Mouse (Mus musculus) MEL (cell line): Measurements from ENCODE around the gene Esr1.
A peak's percentile ranks its signal among the peaks of the same experiment; 100 is the strongest.

ENCODE experiments used
- CHD1 ChIP-seq: IDR thresholded peaks from 2 replicates; pipeline ENCODE4 v1.6.1; 2012; ENCODE audit warnings: low read depth, mild to moderate bottlenecking, inconsistent platforms, low read length, improper control_type of control experiment
- CHD2 ChIP-seq: IDR thresholded peaks from 2 replicates; pipeline ENCODE4 v1.6.1; 2011; ENCODE audit warnings: low read length, improper control_type of control experiment
- CTCF ChIP-seq, 3 experiments: IDR thresholded peaks in 2 of 3; conservative IDR thresholded peaks in 1 of 3; 2 replicates each; pipeline ENCODE4 v1.5.1; 2011 to 2012; ENCODE audit warnings: low read length in 3 of 3, low read depth in 2 of 3, mild to moderate bottlenecking in 2 of 3, improper control_type of control experiment in 1 of 3, inconsistent platforms in 1 of 3, mixed read lengths in 1 of 3, moderate library complexity in 1 of 3; ENCODE audit not compliant: control insufficient read depth in 1 of 3, insufficient read depth in 1 of 3, poor library complexity in 1 of 3, severe bottlenecking in 1 of 3
- ELF1 ChIP-seq: IDR thresholded peaks from 2 replicates; pipeline ENCODE4 v1.6.1; 2014; ENCODE audit warnings: low read depth, mild to moderate bottlenecking, inconsistent platforms, low read length, improper control_type of control experiment, moderate library complexity
- EP300 ChIP-seq, 2 experiments: IDR thresholded peaks; 2 replicates each; pipeline ENCODE4 v1.6.1; 2011; ENCODE audit warnings: improper control_type of control experiment in 2 of 2, low read length in 2 of 2, low read depth in 1 of 2, mild to moderate bottlenecking in 1 of 2
- GABPA ChIP-seq: IDR thresholded peaks from 2 replicates; pipeline ENCODE4 v1.6.1; 2012; ENCODE audit warnings: low read depth, mild to moderate bottlenecking, inconsistent platforms, low read length, improper control_type of control experiment, moderate library complexity
- GATA1 ChIP-seq: IDR thresholded peaks from 2 replicates; pipeline ENCODE4 v1.6.1; 2011; ENCODE audit warnings: low read depth, low read length, improper control_type of control experiment
- POLR2A ChIP-seq, 2 experiments: IDR thresholded peaks; 2 replicates each; pipeline ENCODE4 v1.6.1; 2011 to 2012; ENCODE audit warnings: low read length in 2 of 2, mild to moderate bottlenecking in 2 of 2, control low read depth in 1 of 2, improper control_type of control experiment in 1 of 2, low read depth in 1 of 2, moderate library complexity in 1 of 2; ENCODE audit not compliant: control insufficient read depth in 1 of 2, insufficient read depth in 1 of 2, poor library complexity in 1 of 2
- POLR2AphosphoS2 ChIP-seq: IDR thresholded peaks from 2 replicates; pipeline ENCODE4 v1.6.1; 2011; ENCODE audit warnings: low read length, improper control_type of control experiment
- RCOR1 ChIP-seq: IDR thresholded peaks from 2 replicates; pipeline ENCODE4 v1.6.1; 2012; ENCODE audit warnings: low read depth, mild to moderate bottlenecking, inconsistent platforms, low read length, improper control_type of control experiment
- TAL1 ChIP-seq: IDR thresholded peaks from 2 replicates; pipeline ENCODE4 v1.6.1; 2012; ENCODE audit warnings: mild to moderate bottlenecking, inconsistent platforms, low read length, moderate library complexity, mixed read lengths
- USF2 ChIP-seq, 2 experiments: IDR thresholded peaks; 2 replicates each; pipeline ENCODE4 v1.6.1; 2011 to 2012; ENCODE audit warnings: improper control_type of control experiment in 2 of 2, low read length in 2 of 2, borderline replicate concordance in 1 of 2, inconsistent platforms in 1 of 2, low read depth in 1 of 2, mild to moderate bottlenecking in 1 of 2; ENCODE audit not compliant: insufficient read depth in 1 of 2

DNA sequence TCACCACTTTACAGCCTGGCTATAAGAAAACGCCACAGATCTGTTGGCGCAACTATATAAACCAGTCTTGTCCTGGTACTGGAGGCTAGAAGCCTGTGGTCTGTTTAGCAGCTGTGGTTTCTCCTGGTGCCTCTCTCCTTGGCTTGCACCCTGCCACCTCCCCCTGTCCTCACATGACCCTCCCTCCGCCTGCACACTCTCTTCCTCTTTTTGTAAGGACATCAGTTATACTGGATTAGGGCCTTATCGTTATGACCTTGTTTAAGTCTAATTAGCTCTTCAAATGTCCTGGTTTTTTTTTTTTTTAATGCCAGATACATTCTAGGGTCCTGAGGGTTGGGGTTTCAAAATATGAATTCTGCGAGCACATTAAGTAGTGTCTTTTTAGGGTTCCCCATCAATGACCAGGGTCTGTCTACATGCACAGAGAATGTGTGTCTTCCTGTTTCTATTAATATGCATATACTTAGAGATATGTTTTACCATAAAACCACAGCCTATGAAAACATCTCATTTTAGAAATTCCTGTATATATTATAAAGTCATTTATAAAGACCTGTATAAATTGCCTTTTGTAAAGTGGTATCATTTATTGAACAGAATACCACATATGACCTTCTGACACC, 175.7 kb downstream of the Esr1 start:
- TF ChIP-seq GATA1 = peak; percentile 88
- no peak for TF ChIP-seq CTCF (IDR thresholded peaks at IDR 0.05 in 2 of 3, conservative IDR thresholded peaks at IDR 0.05 in 1 of 3; ENCODE audit: control insufficient read depth in 1 of 3, insufficient read depth in 1 of 3, low read depth in 2 of 3, low read length in 3 of 3, poor library complexity in 1 of 3, severe bottlenecking in 1 of 3)
- peak; percentile 78 for TF ChIP-seq TAL1
- TF ChIP-seq USF2 (IDR thresholded peaks at IDR 0.05; ENCODE audit: borderline replicate concordance in 1 of 2, insufficient read depth in 1 of 2, low read depth in 1 of 2, low read length in 2 of 2) = no peak
- TF ChIP-seq GABPA = no peak
- no peak for TF ChIP-seq POLR2AphosphoS2
- peak; percentile 48 for TF ChIP-seq ELF1
- no peak for TF ChIP-seq CHD2
- TF ChIP-seq POLR2A (IDR thresholded peaks at IDR 0.05; ENCODE audit: control insufficient read depth in 1 of 2, insufficient read depth in 1 of 2, low read depth in 1 of 2, low read length in 2 of 2, poor library complexity in 1 of 2) = peak in 1 of 2 experiments; percentile 44; a peak in 1 of 4 replicates
- TF ChIP-seq EP300 (IDR thresholded peaks at IDR 0.05; ENCODE audit: low read depth in 1 of 2, low read length in 2 of 2) = peak; percentile 90 to 96
- TF ChIP-seq CHD1 = no peak
- TF ChIP-seq RCOR1 = peak; percentile 72
